Mouse (Mus musculus): Measurements from ENCODE around the gene Siglecg.
"Not testable (repeated sequence)": the region's sequence is repeated elsewhere in the genome, so short reads cannot be mapped to it uniquely, and the experiment has no call there.

DNA sequence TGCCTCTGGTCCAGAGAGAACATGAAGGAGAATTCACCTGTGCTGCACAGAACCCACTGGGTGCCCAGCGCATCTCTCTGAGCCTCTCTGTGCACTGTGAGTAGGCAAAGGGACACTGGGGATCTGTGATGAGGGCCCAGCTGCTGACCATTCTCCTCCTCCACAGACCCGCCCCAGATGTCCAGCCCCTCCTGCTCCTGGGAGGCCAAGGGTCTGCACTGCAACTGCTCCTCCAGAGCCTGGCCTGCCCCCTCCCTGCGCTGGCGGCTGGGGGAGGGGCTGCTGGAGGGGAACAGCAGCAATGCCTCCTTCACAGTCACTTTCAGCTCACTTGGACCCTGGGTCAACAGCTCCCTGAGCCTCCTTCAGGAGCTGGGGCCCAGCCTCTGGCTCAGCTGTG, 3.7 kb downstream of the Siglecg start:
- not testable (repeated sequence) for TF ChIP-seq CTCF, EP300 (IDR thresholded peaks at IDR 0.05; ENCODE audit: low read depth)
